Mouse (Mus musculus) liver, embryonic 14.5 days (tissue): ENCODE measurements at regions not wholly inside any gene's neighbourhood (a gene's known extent, or its start where the extent isn't known, plus 50 kb on each side); places are given as distances from the start of the nearest gene placed in this dataset.

Source experiments
- CTCF ChIP-seq: IDR thresholded peaks from 2 replicates; pipeline ENCODE4 v1.5.1; 2016; ENCODE audit warnings: antibody characterized with exemption, low read depth, control low read depth
- EP300 ChIP-seq: IDR thresholded peaks from 2 replicates; pipeline ENCODE4 v1.6.1; 2016; ENCODE audit warnings: antibody characterized with exemption, low read depth

DNA sequence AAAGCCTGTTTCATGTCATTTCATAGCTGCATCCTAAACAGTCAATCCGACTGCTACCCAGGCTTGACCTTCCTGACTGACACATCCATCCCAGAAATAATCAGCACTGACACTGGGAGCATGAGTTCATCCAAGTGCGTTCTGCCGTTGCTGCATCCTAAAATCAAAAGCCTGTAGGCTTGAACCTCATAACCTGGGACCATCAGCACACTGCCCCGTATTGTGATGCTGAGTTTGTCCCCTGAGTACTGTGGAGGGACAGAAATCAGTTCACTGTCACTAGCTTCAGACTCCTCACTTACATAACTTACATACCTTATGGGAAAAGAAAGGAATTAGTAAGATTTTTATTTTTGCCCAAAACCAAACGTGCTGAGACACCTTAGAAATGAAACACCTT is 255.0 kb downstream of the Ankrd50 start:
- TF ChIP-seq CTCF: no peak
- TF ChIP-seq EP300: no peak
